Mouse (Mus musculus): ENCODE measurements around the gene Cdkn1c.

Cdkn1c gene

DNA sequence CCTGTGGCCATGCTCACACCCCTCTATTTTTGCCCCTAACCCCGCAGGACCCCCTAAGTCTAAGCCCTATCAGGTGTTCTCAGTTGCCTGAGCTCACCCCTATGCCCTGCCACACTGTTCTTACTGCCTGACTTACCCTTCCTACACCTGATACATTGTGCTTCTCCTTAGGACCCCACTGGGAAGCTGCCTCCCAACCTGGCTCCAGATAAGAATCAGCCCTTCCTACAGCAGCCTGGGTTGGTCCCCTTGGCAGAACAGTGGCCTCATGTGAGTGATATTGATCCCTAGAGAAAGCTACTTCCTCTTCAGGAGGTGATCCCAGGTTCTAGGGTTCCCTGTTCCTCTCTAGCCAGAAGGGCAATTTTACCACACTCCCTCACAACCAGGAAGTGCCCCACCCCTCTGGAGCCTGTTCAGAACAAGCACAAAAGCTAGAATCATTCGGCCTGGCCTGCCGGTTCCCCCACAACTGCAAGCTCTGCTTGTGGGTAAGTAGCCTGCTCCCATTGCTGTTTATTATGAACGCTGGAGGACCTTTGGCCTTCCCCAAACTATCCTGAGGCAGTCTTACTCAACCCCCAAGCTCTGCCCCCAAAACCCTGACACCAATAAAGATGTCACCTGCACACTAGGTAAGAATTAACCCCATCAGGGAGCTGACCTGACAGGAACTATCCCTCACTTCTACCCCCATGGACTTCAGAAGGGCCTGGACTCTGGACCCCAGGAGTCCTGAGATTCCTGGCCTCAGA, 12.7 kb upstream of the Cdkn1c start, which contains the start of gene Slc22a18:
Gene Slc22a18, plus strand, starts transcription at position 390 of the 755 bp plus-strand sequence.
- DNase-seq (ENCODE audit: low read depth, low spot score) = no peak

- DNase-seq (ENCODE audit: low read depth, low spot score) = no peak
Measured at GRCm38 (mm10) chr7:143469946-143470345, 9.1 kb upstream of the Cdkn1c start.

GRCm38 (mm10) chr7:143467714-143468113, 6.9 kb upstream of the Cdkn1c start:
- no peak for DNase-seq (ENCODE audit: low read depth, low spot score)

- DNase-seq (ENCODE audit: low read depth, low spot score) = peak; percentile 71
Measured at GRCm38 (mm10) chr7:143466099-143466677, 5.3 kb upstream of the Cdkn1c start.

DNA sequence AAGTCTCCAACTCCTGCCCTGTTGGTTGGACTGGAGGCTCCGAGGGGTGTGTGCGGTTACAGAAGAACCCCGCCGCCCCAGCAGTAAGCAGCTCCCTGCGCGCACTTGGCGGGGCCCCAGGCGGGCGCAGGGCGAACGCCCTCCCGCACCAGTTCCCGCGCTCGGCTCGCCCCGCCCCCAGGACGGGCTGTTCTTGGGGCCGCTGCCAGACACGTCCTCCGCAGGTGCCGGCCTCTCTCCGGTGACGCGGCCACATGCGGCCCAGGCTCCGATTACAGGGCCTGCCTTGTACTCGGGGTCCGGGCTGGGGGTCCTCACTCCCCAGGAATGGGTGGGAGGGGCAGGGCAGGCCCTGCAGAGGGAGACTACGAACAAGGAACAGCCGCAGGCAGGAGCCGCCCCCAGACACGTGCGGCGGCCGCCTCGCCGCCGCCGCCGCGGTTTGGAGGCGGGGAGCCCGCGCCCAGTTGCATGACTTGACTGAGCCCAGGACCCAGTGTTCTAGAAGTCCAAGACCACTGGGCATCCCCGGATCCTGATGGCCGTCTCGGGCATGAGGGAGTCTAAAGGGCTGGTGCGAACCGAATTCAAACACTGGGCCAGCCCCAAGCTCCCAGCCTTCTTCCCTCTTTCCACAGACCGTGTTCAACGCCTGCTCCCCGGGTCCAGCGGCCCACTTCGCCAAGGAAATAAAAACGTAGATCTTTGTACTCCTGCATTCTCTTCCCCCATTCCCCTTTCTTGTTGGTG, 4.1 kb upstream of the Cdkn1c start:
- peak; percentile 69 for DNase-seq (ENCODE audit: low read depth, low spot score)

- DNase-seq (ENCODE audit: low read depth, low spot score) = peak; percentile 75
Measured at GRCm38 (mm10) chr7:143463865-143464415, 3.1 kb upstream of the Cdkn1c start.

- no peak for DNase-seq (ENCODE audit: low read depth, low spot score)
Measured at GRCm38 (mm10) chr7:143462516-143462915, 1.7 kb upstream of the Cdkn1c start.

DNA sequence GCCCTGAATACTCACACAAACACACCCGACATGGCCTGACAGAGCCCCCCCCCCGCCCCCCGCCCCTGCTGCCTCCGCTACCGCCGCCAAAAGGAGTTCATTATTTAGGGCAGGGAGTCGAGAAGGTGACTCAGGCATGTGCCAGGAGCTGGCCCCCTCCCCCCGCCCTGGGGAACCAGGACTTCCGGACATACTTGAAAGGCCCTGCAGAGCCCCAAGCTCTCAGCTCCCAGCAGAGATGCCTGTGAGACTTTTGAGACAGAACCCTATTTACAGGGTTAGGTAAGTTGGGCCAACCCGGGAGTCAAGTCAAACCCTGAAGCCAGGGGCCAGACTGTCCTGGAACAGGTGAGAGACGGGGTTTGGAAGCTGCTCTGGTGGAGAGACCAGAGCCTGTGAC, 1.1 kb upstream of the Cdkn1c start:
- no peak for DNase-seq (ENCODE audit: low read depth, low spot score)

- no peak for DNase-seq (ENCODE audit: low read depth, low spot score)
Measured at GRCm38 (mm10) chr7:143461294-143461870, 532 bp upstream of the Cdkn1c start.

GRCm38 (mm10) chr7:143460217-143460834, 524 bp downstream of the Cdkn1c start:
- no peak for DNase-seq (ENCODE audit: low read depth, low spot score)

DNA sequence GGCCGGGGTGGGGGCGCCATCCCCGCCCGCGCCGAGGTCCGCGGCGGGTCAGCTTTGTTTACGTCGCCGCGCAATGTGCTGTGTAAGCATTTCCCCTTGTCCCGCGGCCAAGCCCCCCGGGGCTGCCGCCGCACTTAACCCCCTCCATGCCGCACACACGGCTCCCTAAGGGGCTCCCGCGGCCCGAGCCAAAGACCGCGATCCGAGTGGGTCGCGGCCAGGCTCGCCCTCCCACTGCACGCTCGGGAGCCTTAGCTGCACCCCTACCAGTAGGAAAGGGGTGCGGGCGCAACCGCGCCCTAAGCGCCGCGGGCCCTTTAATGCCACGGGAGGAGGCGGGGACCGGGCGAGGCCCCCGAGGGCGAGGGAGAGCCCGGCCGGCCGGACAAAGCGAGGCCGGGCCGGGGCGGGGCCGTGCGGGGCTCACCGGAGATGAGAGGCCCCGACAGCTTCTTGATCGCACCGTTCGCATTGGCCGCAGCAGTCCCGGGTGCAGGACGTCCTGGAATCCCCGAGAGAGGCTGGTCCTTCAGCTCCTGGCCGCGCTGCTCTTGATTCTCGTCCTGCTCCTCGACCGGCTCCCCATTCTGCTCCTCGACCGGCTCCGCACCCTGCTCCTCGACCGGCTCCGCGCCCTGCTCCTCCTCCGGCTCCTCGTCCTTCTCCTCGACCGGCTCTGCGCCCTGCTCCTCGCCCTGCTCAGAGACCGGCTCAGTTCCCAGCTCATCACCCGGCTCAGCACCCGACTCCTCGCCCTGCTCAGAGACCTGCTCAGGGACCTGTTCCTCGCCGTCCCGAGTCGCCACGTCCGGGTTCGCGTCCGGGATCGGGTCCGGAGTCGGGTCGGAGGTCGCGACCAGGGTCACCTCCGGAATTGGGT, 1.3 kb downstream of the Cdkn1c start:
- no peak for DNase-seq (ENCODE audit: low read depth, low spot score)

DNA sequence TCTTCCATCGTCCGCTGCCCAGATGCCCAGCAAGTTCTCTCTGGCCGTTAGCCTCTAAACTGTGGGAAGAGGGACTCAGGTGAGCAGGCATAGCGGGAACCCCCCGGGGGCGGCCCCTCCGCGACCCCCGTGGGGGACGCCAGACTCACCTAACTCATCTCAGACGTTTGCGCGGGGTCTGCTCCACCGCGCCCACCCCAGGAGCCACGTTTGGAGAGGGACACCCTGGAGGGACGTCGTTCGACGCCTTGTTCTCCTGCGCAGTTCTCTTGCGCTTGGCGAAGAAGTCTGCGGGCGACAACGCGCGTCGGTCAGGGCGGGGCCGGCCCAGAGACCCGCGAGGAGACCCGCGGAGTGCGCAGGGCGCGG, 1.9 kb downstream of the Cdkn1c start:
- DNase-seq (ENCODE audit: low read depth, low spot score) = no peak

GRCm38 (mm10) chr7:143447130-143447529, 13.7 kb downstream of the Cdkn1c start:
- no peak for DNase-seq (ENCODE audit: low read depth, low spot score)

- no peak for DNase-seq (ENCODE audit: low read depth, low spot score)
Measured at GRCm38 (mm10) chr7:143445651-143446460, 15.0 kb downstream of the Cdkn1c start.

- no peak for DNase-seq (ENCODE audit: low read depth, low spot score)
Measured at GRCm38 (mm10) chr7:143444955-143445648, 15.7 kb downstream of the Cdkn1c start.

DNA sequence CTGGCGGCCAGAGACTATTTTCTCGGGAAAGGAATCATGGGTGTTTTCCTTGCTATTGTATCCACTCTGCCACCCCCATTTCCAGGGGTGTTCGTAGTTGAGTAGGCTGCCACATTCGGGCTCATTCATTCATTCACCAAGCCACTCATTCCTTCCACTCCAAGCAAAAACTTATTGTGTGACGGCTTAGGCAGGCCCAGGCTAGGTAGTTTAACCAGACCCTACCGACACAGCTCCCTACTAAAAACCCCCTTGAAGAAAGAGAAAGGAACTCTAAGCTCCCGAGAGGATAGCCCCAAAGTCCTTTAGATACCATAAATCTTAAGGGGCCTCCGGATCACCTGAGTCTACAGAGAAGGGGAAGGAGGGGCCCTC, 16.3 kb downstream of the Cdkn1c start:
- DNase-seq (ENCODE audit: low read depth, low spot score) = no peak

DNA sequence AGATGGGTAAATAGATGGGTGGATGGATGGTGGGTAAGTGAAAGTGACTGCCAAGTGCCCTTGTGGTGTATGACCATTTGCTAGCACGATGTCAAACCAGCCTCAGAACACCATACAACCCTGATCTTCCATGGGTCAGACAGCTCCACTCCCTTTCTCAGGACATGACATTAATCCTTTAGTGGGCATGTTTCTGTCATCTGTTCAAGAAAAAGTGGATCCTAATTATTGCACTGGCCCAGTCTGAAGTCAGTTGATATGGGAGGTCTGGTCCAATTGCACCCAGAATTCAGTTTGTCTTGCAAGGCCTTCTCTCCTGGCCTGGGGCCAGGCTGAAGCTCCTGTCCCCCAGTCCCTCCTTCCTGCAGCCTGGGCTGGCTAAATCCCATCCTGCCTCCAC, 21.9 kb downstream of the Cdkn1c start:
- DNase-seq (ENCODE audit: low read depth, low spot score) = no peak

DNA sequence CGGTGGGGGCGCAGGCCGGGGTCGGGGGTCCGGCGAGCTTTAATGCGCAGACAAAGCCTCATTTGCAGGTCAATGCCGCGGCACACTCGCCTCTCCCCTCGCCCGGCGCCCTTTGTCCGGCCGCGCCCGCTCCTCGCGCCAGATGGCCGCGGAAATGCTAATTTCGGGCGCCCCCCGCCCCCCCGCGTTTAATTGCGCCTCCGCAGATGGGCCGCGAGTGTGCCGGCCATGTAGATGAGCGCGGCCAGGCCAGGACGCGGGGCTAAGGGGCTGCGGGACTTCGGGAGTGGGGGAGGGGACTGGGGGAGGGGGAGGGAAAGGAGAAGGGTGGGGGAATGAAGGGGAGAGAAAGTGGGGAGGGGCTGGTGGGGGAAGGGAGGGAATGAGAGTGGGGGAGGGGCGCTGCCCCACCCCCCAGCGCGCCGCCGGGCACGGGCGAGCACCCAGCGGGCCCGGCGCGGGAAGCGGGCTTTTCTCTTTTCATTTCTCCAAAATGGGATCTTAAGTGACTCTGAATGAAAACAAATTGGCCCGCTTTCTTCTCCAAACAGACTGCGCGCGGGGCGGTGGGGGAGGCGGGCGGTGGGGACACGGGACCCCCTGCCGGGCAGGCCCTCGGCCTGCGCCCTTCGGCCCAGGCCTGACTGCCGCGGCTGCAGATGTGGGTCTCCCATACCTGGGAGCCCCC, 22.8 kb downstream of the Cdkn1c start:
- DNase-seq (ENCODE audit: low read depth, low spot score) = no peak

Measured in embryo, embryonic 11.5 days (tissue).